Mouse (Mus musculus): ENCODE measurements around the gene Cldn5. TPM values are rescaled to one million over a fixed set of nuclear protein-coding genes. Genes with fewer than 3 reads are reported as not detected.
A peak's percentile ranks its signal among the peaks of the same experiment; 100 is the strongest.

The Cldn5 gene
- polyA plus RNA-seq, 1 experiment from 2014 or later = 94.4 TPM

DNA sequence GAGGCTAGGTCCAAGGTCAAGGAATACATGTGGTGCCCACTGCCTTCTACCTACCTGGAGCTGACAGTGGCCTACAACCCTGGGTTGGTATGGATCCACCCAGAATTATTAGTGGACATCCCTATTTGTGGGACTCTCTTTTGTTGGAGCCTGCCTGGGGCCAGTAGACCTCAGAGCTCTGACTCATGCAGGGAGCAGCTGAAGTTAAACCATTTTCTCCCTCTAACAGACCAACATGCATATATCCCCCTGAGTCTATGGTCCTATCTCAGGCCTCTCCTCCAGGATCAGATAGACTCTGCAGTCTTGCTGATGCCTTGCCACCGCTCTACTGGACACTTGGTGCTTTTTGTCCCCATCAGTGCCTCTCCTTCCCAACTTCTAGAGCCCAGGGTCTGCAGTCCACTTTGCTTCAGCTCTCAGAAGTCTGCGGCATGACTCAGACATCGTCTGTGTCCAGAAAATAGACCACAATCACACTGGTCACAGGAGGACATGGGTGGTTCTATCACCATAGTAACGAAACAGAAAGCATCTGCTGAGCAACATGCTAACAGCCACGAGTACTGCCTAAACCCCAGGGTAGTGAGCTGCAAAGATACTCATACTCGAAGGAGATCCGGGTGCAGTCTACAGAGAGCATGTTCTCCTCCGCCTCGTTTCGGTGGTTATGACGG, 18.7 kb downstream of the Cldn5 start:
- H3K27me3 ChIP-seq = no peaks in the 10 kb centered on the region
- H3K27ac ChIP-seq = no peak overlapping the region
- H3K4me2 ChIP-seq = no peak overlapping the region
- H3K36me3 ChIP-seq = peaks cover 12% of the 10 kb centered on the region; the same call in 1 of the 2 replicates
- no peaks in the 10 kb centered on the region for H3K4me1 ChIP-seq (replicated peaks)
- no peak overlapping the region for H3K9ac ChIP-seq
- 87% methylated on average over 11 of the region's 11 CpGs for WGBS
- H3K4me3 ChIP-seq = no peak overlapping the region
- no peaks in the 10 kb centered on the region for H3K9me3 ChIP-seq
- no peak for ATAC-seq (ENCODE audit: low FRiP score)

DNA sequence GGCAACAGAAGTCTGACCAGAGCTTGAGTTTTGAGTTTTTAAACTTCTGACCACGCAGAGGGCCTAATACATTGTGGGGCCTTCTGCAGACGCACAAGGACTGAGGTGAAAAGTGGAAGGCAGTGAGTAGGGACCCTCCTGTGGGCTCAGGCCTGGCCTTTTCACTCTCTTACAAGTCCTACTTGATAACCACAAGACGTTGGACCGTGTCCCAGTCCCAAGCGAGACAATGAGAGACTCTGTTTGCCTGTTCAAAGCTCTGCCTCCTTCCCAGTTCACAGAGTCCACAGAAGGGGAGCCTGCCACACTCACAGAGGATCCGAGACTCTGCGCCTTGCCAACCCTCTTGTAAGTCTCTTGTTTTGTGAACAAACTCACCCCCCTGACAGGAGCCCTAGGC, 20.0 kb downstream of the Cldn5 start:
- no peak overlapping the region for H3K27ac ChIP-seq
- H3K9me3 ChIP-seq = no peaks in the 10 kb centered on the region
- peaks cover 12% of the 10 kb centered on the region; the same call in 1 of the 2 replicates for H3K36me3 ChIP-seq
- H3K9ac ChIP-seq = peak overlapping the region; percentile 49; the same call in 1 of the 2 replicates
- ATAC-seq (ENCODE audit: low FRiP score) = no peak
- no peaks in the 10 kb centered on the region for H3K4me1 ChIP-seq (replicated peaks)
- H3K4me2 ChIP-seq = no peak overlapping the region
- H3K4me3 ChIP-seq = no peak overlapping the region
- 88% methylated on average over 7 of the region's 7 CpGs for WGBS
- no peaks in the 10 kb centered on the region for H3K27me3 ChIP-seq

DNA sequence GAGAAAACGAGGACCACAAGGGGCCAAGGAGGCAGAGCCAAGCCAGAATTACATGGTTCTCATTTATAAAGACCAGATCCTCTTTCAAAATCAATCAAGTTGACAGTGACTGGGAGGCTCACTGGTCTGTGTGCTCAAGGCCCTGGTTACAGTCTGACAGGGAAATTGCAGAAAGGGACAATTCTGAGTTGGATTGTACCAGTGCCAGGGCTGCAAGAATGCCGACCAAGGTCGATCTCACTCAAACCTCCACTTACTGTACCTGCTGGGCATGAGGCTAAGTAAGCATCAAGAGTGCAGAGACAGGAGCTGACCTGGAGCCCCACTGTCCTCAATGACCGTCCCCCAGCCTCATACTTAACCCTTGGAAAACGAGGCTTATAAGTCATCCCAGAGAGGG, 21.5 kb downstream of the Cldn5 start:
- no peak overlapping the region for H3K27ac ChIP-seq
- H3K4me3 ChIP-seq = no peak overlapping the region
- ATAC-seq (ENCODE audit: low FRiP score) = no peak
- 91% methylated on average over 5 of the region's 5 CpGs for WGBS
- H3K9ac ChIP-seq = no peak overlapping the region
- H3K4me2 ChIP-seq = no peak overlapping the region
- no peaks in the 10 kb centered on the region for H3K27me3 ChIP-seq
- H3K4me1 ChIP-seq (replicated peaks) = no peaks in the 10 kb centered on the region
- no peaks in the 10 kb centered on the region for H3K9me3 ChIP-seq
- H3K36me3 ChIP-seq = peaks cover 12% of the 10 kb centered on the region; the same call in 1 of the 2 replicates

DNA sequence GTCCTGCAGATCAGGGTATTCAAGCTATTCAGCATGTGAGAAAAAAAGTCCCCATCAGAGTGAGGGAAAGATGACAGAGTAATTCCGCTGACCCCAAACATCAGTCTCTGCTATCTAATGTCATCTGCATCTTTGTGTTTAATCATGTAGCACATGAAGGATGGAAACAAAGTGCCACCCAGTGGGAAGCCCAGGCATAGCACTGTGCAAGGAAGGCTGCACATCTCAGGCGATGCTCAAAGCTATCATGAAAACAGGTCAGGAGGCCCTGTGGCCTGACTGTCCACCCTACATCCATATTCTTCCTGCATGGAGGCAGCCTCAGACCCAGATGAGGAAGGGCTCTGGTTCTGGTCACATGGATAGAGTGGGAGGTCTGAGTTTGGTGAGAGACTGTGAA, 22.2 kb downstream of the Cldn5 start:
- 75% methylated on average over 2 of the region's 2 CpGs for WGBS
- no peaks in the 10 kb centered on the region for H3K27me3 ChIP-seq
- no peak overlapping the region for H3K4me3 ChIP-seq
- no peaks in the 10 kb centered on the region for H3K4me1 ChIP-seq (replicated peaks)
- no peaks in the 10 kb centered on the region for H3K9me3 ChIP-seq
- peaks cover 12% of the 10 kb centered on the region; the same call in 1 of the 2 replicates for H3K36me3 ChIP-seq
- H3K9ac ChIP-seq = no peak overlapping the region
- no peak overlapping the region for H3K27ac ChIP-seq
- H3K4me2 ChIP-seq = no peak overlapping the region
- ATAC-seq (ENCODE audit: low FRiP score) = peak; percentile 59; the same call in 1 of the 2 replicates

DNA sequence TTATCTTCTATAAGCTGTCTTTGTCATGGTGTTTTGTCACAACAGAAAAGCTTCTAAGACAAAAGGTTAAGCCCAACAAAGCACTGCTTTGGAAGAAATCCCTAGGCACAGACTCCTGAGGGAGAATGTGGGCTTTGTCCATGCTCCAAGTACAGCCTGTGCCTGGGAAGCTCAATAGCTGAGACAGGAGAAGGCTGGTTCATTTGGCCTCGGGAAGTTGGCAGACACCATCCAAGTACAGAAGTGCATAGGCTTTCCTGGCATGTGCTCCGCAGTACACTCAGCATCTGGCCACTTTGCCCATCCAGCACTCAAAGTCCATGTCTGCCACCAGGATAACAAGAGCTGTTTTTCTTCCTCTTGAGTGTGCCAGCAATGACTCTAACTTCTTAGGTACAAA, 29.1 kb downstream of the Cldn5 start:
- Histone ChIP-seq H3K36me3 (peaks cover 11% of the 10 kb centered on the region), H3K4me3 (no peak overlapping the region), H3K9me3 (no peaks in the 10 kb centered on the region), H3K27me3 (no peaks in the 10 kb centered on the region), H3K4me1 (replicated peaks) (peaks cover under 1% of the 10 kb centered on the region), H3K4me2 (no peak overlapping the region), H3K27ac (no peak overlapping the region), H3K9ac (no peak overlapping the region)
- ATAC-seq (ENCODE audit: low FRiP score) = no peak
- WGBS = 97% methylated on average over 2 of the region's 2 CpGs

DNA sequence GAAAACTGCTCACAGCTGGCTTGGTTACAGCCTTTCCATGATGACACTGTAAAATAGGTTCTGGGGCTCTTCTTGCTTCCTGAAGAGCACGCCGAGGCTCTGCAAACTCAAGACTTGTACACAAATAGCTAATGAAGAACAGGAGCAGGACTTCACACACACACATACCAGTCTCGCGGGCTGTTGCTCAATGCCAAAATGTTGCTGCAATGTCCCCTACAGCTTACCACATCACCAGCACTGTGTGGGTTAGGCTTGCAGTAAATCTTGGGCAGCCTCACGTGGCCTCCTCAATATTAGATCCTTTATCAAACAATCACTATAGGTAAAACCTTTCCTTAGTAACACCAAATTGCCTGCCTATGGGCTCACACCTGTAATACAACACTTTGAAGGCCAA, 32.4 kb downstream of the Cldn5 start:
- H3K27ac ChIP-seq = no peak overlapping the region
- peaks cover 11% of the 10 kb centered on the region for H3K36me3 ChIP-seq
- no peak for ATAC-seq (ENCODE audit: low FRiP score)
- H3K9me3 ChIP-seq = no peaks in the 10 kb centered on the region
- H3K9ac ChIP-seq = no peak overlapping the region
- no peak overlapping the region for H3K4me3 ChIP-seq
- no peaks in the 10 kb centered on the region for H3K27me3 ChIP-seq
- peaks cover 20% of the 10 kb centered on the region for H3K4me1 ChIP-seq (replicated peaks)
- H3K4me2 ChIP-seq = no peak overlapping the region
- WGBS = 97% methylated on average over 5 of the region's 5 CpGs

DNA sequence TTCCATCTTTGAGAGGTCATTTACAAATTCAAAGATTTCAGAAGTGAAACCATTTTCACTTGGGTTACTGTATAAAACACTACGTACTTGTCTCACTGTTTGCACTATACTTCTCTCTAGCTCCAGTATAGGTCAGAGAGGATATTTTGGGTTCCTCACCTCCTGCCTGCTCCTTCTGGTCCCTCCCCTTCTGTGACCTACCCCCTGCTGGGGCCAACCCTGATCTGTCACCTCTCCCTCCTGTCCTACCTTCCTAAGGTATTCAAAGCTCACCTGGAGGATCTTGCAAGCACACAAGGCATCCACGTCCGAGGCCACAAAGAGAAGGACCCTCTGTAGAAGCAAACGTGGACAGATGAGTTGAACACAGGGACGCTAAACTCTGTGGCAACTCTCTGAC, 34.4 kb downstream of the Cldn5 start:
- H3K27me3 ChIP-seq = no peaks in the 10 kb centered on the region
- H3K4me3 ChIP-seq = peak overlapping the region; percentile 63
- no peak overlapping the region for H3K27ac ChIP-seq
- no peaks in the 10 kb centered on the region for H3K9me3 ChIP-seq
- peaks cover 22% of the 10 kb centered on the region for H3K4me1 ChIP-seq (replicated peaks)
- H3K36me3 ChIP-seq = peaks cover 9% of the 10 kb centered on the region
- peak overlapping the region; percentile 64 for H3K9ac ChIP-seq
- 7% methylated on average over 5 of the region's 5 CpGs for WGBS
- H3K4me2 ChIP-seq = peak overlapping the region; percentile 82
- peak; percentile 19; the same call in 1 of the 2 replicates for ATAC-seq (ENCODE audit: low FRiP score)

DNA sequence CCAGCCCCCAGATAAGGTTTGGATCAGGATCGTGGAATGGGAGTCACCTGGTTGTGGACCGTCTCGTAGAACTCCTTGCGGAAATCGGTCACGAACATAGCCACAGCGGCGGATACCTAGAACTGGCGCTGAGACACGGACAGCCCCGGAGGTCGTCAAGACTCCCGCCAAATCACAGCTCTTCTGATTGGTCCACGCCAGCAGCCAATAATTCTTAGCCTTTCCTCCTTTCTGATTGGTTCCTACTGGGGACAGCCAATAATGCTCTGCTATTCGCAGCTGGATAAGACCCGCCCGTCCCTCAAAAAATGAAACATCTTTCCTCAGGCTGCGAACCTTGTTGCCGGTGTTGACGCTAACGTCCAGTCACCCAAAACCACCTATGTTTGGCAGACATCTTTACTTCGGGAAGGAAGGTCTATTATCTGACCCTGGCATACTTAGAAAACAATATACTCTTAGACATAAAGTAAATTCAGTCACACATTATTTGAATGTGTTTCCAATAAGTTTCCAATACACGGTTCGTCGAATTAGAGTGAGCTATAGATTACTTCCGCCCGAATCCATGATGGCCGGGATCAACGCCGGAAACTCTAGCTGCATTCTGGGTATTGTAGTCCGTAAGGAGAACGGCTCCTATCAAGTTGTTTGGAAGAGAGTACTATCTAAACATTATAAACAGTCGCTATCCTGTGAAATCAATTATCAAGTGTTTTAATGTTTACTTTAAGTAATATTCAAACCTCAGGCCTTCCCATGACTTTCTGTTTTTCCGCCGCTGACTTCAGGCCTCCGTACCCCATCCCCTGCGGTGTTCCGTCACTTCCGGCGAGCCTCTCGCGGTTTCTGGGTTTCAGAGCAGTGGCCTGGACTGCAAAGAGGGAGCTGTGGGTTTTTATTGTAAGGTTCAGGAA, 35.1 kb downstream of the Cldn5 start, which contains the start of the genes Ufd1 and Cdc45:
Ufd1 (plus strand) TSS at position 312 of the 917 bp plus-strand sequence.
Cdc45 (minus strand) TSS at position 520 of the 917 bp plus-strand sequence.
- ATAC-seq (ENCODE audit: low FRiP score) = peak; percentile 96
- Histone ChIP-seq H3K27me3 (no peaks in the 10 kb centered on the region), H3K4me2 (peak within 1 kb of the TSS; percentile 82), H3K4me1 (replicated peaks) (peaks cover 22% of the 10 kb centered on the region), H3K9me3 (no peaks in the 10 kb centered on the region), H3K9ac (peak within 1 kb of the TSS; percentile 80), H3K36me3 (peaks cover 16% of the 10 kb centered on the region), H3K27ac (peak within 1 kb of the TSS; percentile 25), H3K4me3 (peak within 1 kb of the TSS; percentile 63)
- WGBS = under 1% methylated on average over 42 of the region's 42 CpGs

DNA sequence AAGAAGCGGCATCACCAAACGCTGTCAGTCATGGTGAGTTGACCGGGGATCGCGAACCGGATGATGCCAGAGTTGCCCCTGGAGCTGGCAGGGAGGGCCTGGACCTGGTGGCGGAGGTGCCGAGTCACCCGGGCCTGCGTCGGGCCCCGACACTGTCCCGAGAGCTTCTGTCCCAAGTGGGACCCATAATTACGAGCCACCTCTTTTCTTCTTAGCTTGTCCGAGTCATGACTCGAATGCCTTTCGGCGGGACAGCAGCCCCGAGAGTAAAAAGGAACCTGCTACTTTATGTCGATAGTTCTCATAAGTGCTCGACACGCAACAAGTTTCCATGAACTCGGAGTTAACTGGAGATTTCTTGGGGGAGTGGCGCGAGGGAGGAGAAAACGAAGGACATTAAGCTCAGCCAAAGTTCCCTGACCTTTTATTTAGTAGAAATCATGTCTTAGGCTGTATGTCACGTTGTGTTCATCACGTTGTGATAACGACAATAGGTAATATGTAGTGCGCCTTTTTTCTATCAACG, 35.8 kb downstream of the Cldn5 start:
- Histone ChIP-seq H3K9ac (peak overlapping the region; percentile 80), H3K4me3 (peak overlapping the region; percentile 63), H3K27ac (peak overlapping the region; percentile 25), H3K9me3 (no peaks in the 10 kb centered on the region), H3K27me3 (no peaks in the 10 kb centered on the region), H3K4me1 (replicated peaks) (peaks cover 22% of the 10 kb centered on the region), H3K4me2 (peak overlapping the region; percentile 71), H3K36me3 (peaks cover 23% of the 10 kb centered on the region)
- 1% methylated on average over 31 of the region's 31 CpGs for WGBS
- ATAC-seq (ENCODE audit: low FRiP score) = peak; percentile 55

DNA sequence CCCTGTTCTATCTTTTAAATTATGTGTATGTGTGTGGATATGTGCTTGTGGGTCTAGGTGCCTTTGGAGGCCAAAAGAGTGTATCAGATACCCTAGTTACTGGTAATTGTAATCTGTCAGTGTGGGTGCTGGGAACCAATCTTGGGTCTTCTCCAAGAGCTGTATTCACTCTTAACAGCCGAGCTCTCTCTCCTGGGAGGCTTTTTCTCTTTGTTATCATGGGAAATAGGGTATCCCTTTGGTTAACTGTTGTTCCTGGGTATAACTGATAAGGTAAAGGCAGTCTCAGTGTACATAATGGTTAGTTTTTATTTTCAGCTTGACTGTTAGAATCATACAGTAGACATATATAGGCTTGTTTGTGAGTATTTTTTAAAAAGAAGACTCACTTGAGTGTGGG, 45.7 kb downstream of the Cldn5 start:
- no peak for ATAC-seq (ENCODE audit: low FRiP score)
- 89% methylated on average over 1 of the region's 1 CpGs for WGBS
- H3K27ac ChIP-seq = no peak overlapping the region

DNA sequence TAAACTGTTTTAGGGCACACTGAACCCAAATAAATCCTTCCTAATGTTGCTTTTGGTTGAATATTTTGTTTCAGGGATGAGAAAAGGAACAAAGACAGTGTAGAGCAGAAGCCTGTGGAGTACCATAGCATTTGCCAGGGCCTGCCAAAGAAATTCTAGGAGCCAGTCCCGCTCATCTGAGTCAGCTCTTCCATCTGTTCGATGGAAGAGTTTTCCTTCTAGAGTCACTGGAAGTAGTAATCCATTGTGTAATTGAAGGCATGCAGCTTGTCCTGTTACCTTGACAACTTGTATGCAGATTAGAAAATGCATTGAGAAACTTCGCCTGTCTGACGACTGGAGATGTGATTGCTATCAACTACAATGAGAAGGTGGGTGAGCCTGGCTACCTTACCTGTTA, 46.3 kb downstream of the Cldn5 start:
- no peak overlapping the region for H3K9ac ChIP-seq
- H3K9me3 ChIP-seq = no peaks in the 10 kb centered on the region
- H3K36me3 ChIP-seq = peaks cover 97% of the 10 kb centered on the region
- no peak overlapping the region for H3K27ac ChIP-seq
- H3K4me2 ChIP-seq = no peak overlapping the region
- WGBS = 60% methylated on average over 4 of the region's 4 CpGs
- no peak for ATAC-seq (ENCODE audit: low FRiP score)
- no peak overlapping the region for H3K4me3 ChIP-seq
- H3K27me3 ChIP-seq = no peaks in the 10 kb centered on the region
- H3K4me1 ChIP-seq (replicated peaks) = no peaks in the 10 kb centered on the region

More for the DNA sequence above, 45.7 kb downstream of the Cldn5 start:
- Histone ChIP-seq H3K4me1 (replicated peaks) (no peaks in the 10 kb centered on the region), H3K36me3 (peaks cover 97% of the 10 kb centered on the region), H3K4me2 (no peak overlapping the region), H3K9me3 (no peaks in the 10 kb centered on the region), H3K9ac (no peak overlapping the region), H3K27me3 (no peaks in the 10 kb centered on the region), H3K4me3 (no peak overlapping the region)
